Mouse (Mus musculus) urinary bladder, adult 2 months (tissue): ENCODE measurements around the gene Ints6. TPM values are rescaled to one million over a fixed set of nuclear protein-coding genes. Genes with fewer than 3 reads are reported as not detected.

Experiments
- polyA plus RNA-seq: library from polyadenylated mRNA; depleted of rRNA; stranded (reverse); fragments of >200 nt; gene quantifications from 2 replicates; pipeline ENCODE4 v1.2.3, GENCODE M21; 2012; rRNA removed

Gene Ints6
- polyA plus RNA-seq, 1 experiment: 10.5 TPM

Other genes starting within 250 kb of the Ints6 start
- gene Fam124a, start 205.4 kb downstream of the Ints6 start, polyA plus RNA-seq: 13.8 and 18.9 TPM in 2 replicates
- not detected in 2 replicates for gene Gm4131, start 194.2 kb downstream of the Ints6 start, polyA plus RNA-seq
- not detected in 2 replicates for gene Serpine3, start 97.5 kb downstream of the Ints6 start, polyA plus RNA-seq
- gene Wdfy2, start 76.5 kb upstream of the Ints6 start, polyA plus RNA-seq: 7.5 and 9.8 TPM in 2 replicates
- gene Defb48, start 223.3 kb upstream of the Ints6 start, polyA plus RNA-seq: not detected in 2 replicates
- gene Defb47, start 236.9 kb upstream of the Ints6 start, polyA plus RNA-seq: not detected in 2 replicates